Mouse (Mus musculus) heart, postnatal 10 days (tissue): Measurements from ENCODE around the gene H2-Q4. TPM values are rescaled to one million over a fixed set of nuclear protein-coding genes. Genes with fewer than 3 reads are reported as not detected.
A peak's percentile ranks its signal among the peaks of the same experiment; 100 is the strongest.
"Not testable (repeated sequence)": the region's sequence is repeated elsewhere in the genome, so short reads cannot be mapped to it uniquely, and the experiment has no call there.

Experiments
- DNase-seq, 2 experiments: peaks; one replicate each; pipeline ENCODE4 v3.0.0; 2021
- intact Hi-C: fragments of 180-260 bp; cut with DNase I; formaldehyde crosslinking; loops from one replicate; pipeline ENCODE4 v1.15.1; 2025
- total RNA-seq, 2 experiments: library from RNA; stranded (reverse); gene quantifications; 2 replicates each; pipeline ENCODE4 v1.2.3; 2021

H2-Q4 gene
- 10 to 100 TPM in 1 of 2 experiments, 1 to 10 TPM in 1; 8.5 to 10.6 TPM for total RNA-seq

- intact Hi-C loops: no loop called here
- peak; percentile 93 to 95 for DNase-seq
Measured at GRCm38 (mm10) chr17:35379369-35379728, at the start of gene H2-Q4. TSS of gene H2-Q4 (plus strand) at chr17:35379617.

GRCm38 (mm10) chr17:35329714-35330113 lies 49.7 kb upstream of the H2-Q4 start:
- intact Hi-C loops, DNase-seq: not testable (repeated sequence)

GRCm38 (mm10) chr17:35331546-35331945 lies 47.9 kb upstream of the H2-Q4 start:
- intact Hi-C loops, DNase-seq: not testable (repeated sequence)

- intact Hi-C loops: no loop called here
- DNase-seq: no peak
Measured at GRCm38 (mm10) chr17:35342071-35342671, 37.2 kb upstream of the H2-Q4 start, which contains the start of gene H2-Q2. TSS of gene H2-Q2 (plus strand) at chr17:35342242.

- intact Hi-C loops: no loop called here
- DNase-seq: no peak
Measured at GRCm38 (mm10) chr17:35342711-35343476, 36.5 kb upstream of the H2-Q4 start.

- intact Hi-C loops, DNase-seq: not testable (repeated sequence)
Measured at GRCm38 (mm10) chr17:35347659-35348058, 31.8 kb upstream of the H2-Q4 start.

- DNase-seq: not testable (repeated sequence)
- intact Hi-C loops: loop anchor here (5.0 kb wide), 1 partner anchor 41 kb away; no protein-coding TSS in a partner anchor
Measured at GRCm38 (mm10) chr17:35353275-35353674, 26.1 kb upstream of the H2-Q4 start.

GRCm38 (mm10) chr17:35354071-35354470 lies 25.3 kb upstream of the H2-Q4 start:
- intact Hi-C loops: loop anchor here (5.0 kb wide), 1 partner anchor 42 kb away; no protein-coding TSS in a partner anchor
- no peak for DNase-seq

GRCm38 (mm10) chr17:35357086-35357485 lies 22.3 kb upstream of the H2-Q4 start:
- intact Hi-C loops: no loop called here

GRCm38 (mm10) chr17:35358763-35359469 lies 20.5 kb upstream of the H2-Q4 start:
- intact Hi-C loops: no loop called here
- no peak for DNase-seq

More at GRCm38 (mm10) chr17:35357086-35357485, 22.3 kb upstream of the H2-Q4 start:
- DNase-seq: no peak

GRCm38 (mm10) chr17:35359470-35359862 lies 20.0 kb upstream of the H2-Q4 start:
- DNase-seq: no peak
- intact Hi-C loops: no loop called here

- intact Hi-C loops: no loop called here
- peak; percentile 37 to 45 for DNase-seq
Measured at GRCm38 (mm10) chr17:35379729-35380451, 473 bp downstream of the H2-Q4 start.

GRCm38 (mm10) chr17:35389796-35390195 lies 10.4 kb downstream of the H2-Q4 start:
- intact Hi-C loops, DNase-seq: not testable (repeated sequence)

- DNase-seq, intact Hi-C loops: not testable (repeated sequence)
Measured at GRCm38 (mm10) chr17:35392671-35393070, 13.3 kb downstream of the H2-Q4 start.

GRCm38 (mm10) chr17:35393864-35394800 lies 14.7 kb downstream of the H2-Q4 start:
- intact Hi-C loops: not testable (repeated sequence)

GRCm38 (mm10) chr17:35396956-35397355 lies 17.5 kb downstream of the H2-Q4 start:
- intact Hi-C loops, DNase-seq: not testable (repeated sequence)

More at GRCm38 (mm10) chr17:35393864-35394800, 14.7 kb downstream of the H2-Q4 start:
- not testable (repeated sequence) for DNase-seq

- intact Hi-C loops, DNase-seq: not testable (repeated sequence)
Measured at GRCm38 (mm10) chr17:35413057-35413456, 33.6 kb downstream of the H2-Q4 start.

- DNase-seq, intact Hi-C loops: not testable (repeated sequence)
Measured at GRCm38 (mm10) chr17:35415273-35416129, 36.1 kb downstream of the H2-Q4 start.
